Mouse (Mus musculus): ENCODE data around the gene Fzd2. TPM values are rescaled to one million over a fixed set of nuclear protein-coding genes. Genes with fewer than 3 reads are reported as not detected.

Gene Fzd2
- 0.18 and 0.24 TPM in 2 replicates for polyA plus RNA-seq (2012)

DNA sequence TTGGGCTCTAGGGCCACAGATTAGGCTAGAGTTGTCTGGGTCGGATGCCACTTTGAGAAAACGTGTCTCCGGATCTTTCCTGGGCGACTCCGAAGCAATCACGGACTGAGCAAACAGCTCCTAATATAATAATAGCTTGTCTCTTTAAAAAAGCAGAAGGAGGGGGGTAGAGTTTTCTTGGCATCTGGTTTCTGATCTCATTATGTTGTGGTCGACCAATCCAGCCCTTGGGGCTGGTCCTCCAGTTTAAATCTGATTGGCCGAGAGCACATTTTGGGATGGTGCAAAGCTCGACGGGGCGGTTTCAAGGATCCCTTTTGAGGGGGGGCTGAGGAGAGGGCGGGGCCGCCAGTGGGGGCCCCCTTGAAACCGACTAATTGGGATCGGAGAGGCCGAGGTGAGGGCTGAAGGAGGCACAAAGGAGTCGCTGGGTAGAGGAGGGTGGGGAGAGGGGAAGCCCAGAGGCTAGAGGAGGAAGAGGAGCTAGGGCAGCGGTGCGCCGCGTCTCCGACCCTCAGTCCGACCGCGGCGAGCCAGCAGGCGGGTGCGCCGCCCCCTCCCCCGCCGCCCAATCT, at the start of gene Fzd2:
Gene Fzd2, plus strand, starts transcription at position 387 of the 575 bp plus-strand sequence.

DNA sequence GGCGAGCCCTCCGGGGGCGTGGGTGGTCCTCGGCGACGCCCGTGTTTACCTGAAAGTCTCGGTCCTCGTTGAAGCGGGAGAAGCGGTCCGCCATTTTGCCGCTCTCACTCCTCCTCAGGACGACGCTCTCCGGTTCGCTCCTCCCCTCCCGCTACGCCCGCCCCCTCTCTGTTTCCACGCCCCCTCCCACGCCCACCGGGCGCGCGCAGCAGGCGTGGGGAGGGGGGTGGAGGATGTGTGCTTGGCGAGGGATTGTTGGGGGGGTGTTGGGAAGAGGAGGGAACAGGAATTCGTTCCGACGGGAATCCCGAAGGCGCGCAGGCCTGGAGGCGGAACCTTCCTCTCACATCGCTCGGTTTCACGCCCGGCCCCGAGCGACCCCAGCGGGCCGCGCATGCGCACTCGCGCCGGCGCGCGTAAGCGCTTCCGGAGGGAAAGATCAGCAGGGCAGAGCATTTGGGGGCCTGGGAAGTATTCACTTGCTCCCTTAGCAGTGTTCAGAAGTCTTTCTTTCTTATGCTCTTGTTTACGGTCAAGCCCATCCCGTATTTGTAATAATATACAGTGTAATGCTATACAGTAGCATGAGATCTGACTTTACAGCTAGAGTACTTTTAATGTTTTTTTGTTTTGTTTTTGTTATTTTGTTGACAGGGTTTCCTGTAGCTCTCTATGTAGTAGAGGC, 48.0 kb upstream of the Fzd2 start, which contains the start of gene Gpatch8:
Gene Gpatch8, minus strand, starts transcription at position 362 of the 685 bp plus-strand sequence.

GRCm38 (mm10) chr11:102579165-102580033, 24.8 kb upstream of the Fzd2 start, which contains the start of gene Gm11627:
Gene Gm11627 (minus strand): TSS chr11:102579461.

Other genes with a start within 250 kb of the Fzd2 start
- 2.7 and 4.3 TPM in 2 replicates for gene Slc4a1, start 238.2 kb upstream of the Fzd2 start, polyA plus RNA-seq (2012)
- gene Rundc3a, start 211.0 kb upstream of the Fzd2 start, polyA plus RNA-seq (2012), result 1.8 and 3.5 TPM in 2 replicates
- 222 and 234 TPM in 2 replicates for gene Slc25a39, start 196.4 kb upstream of the Fzd2 start, polyA plus RNA-seq (2012)
- gene Grn, start 174.1 kb upstream of the Fzd2 start, polyA plus RNA-seq (2012), result 72.3 and 103 TPM in 2 replicates
- 4.1 and 7.0 TPM in 2 replicates for gene Fam171a2, start 156.7 kb upstream of the Fzd2 start, polyA plus RNA-seq (2012)
- gene Itga2b, start 134.3 kb upstream of the Fzd2 start, polyA plus RNA-seq (2012), result 113 and 212 TPM in 2 replicates
- gene Gpatch8, start 48.0 kb upstream of the Fzd2 start, polyA plus RNA-seq (2012), result 9.8 and 11.9 TPM in 2 replicates
- not detected in 2 replicates for gene Gm11627, start 24.9 kb upstream of the Fzd2 start, polyA plus RNA-seq (2012)
- gene Meioc, start 59.3 kb downstream of the Fzd2 start, polyA plus RNA-seq (2012), result not detected in 2 replicates
- gene Ccdc43, start 93.4 kb downstream of the Fzd2 start, polyA plus RNA-seq (2012), result 8.7 and 9.4 TPM in 2 replicates
- 4.3 and 8.7 TPM in 2 replicates for gene Adam11, start 157.0 kb downstream of the Fzd2 start, polyA plus RNA-seq (2012)
- not detected in 2 replicates for gene Gjc1, start 215.3 kb downstream of the Fzd2 start, polyA plus RNA-seq (2012)
- not detected in 2 replicates for gene Higd1b, start 231.5 kb downstream of the Fzd2 start, polyA plus RNA-seq (2012)